In genomic region chr1:169917115-169917796, GRCm38 (mm10) we compare ENCODE assay signal across 16 mouse cellular contexts. TPM values are rescaled to one million over a fixed set of nuclear protein-coding genes. Genes with fewer than 3 reads are reported as not detected.
DNase-seq lines count a peak whose midpoint lies in the region; ATAC-seq and TF ChIP-seq lines count a peak whose summit lies in the region.
"Had no signal": no experiment of that assay in that cellular context is flagged by ENCODE, and none has a peak within 500 bp of the region (broad histone marks: within the 10 kb centered on the region; RNA-seq: fewer than 3 reads in every experiment).

No protein-coding gene starts in this region.

- H3K27ac ChIP-seq in lung, embryonic 14.5 days (ENCODE audit: low read depth), result peak overlapping the region; percentile 71
- 0 out of 2 replicates have a peak overlapping the region, but pooled peaks have one; percentile 17 for H3K27ac ChIP-seq in embryonic facial prominence, embryonic 12.5 days
- 0 out of 2 replicates have a peak overlapping the region, but pooled peaks have one; percentile 14 for H3K27ac ChIP-seq in limb, embryonic 10.5 days
- H3K27ac ChIP-seq in stomach, embryonic 15.5 days, result peak overlapping the region; percentile 71
- no peak overlapping the region for H3K27ac ChIP-seq in forebrain, postnatal 0 days (ENCODE audit: low read depth, low read length)
- H3K27ac ChIP-seq: kidney, postnatal 0 days had no signal

- peaks cover 6% of the 10 kb centered on the region for H3K4me1 ChIP-seq in lung, embryonic 14.5 days (ENCODE audit: insufficient read depth)
- H3K4me1 ChIP-seq in embryonic facial prominence, embryonic 12.5 days, result peaks cover 12% of the 10 kb centered on the region; the same call in 1 of the 2 replicates
- peaks cover 20% of the 10 kb centered on the region for H3K4me1 ChIP-seq in limb, embryonic 10.5 days
- peaks cover 17% of the 10 kb centered on the region for H3K4me1 ChIP-seq in stomach, embryonic 15.5 days
- no peaks in the 10 kb centered on the region for H3K4me1 ChIP-seq in forebrain, postnatal 0 days (ENCODE audit: insufficient read depth)

- intact Hi-C loops in heart, postnatal 25 days (cut with DNase I), result loop anchor here (5.0 kb wide), 2 partner anchors 170 to 385 kb away; partner anchors contain the start of genes Nuf2 and Rgs4

- 49% methylated on average over 9 of the region's 9 CpGs for WGBS in lung, embryonic 14.5 days
- 62% methylated on average over 9 of the region's 9 CpGs for WGBS in embryonic facial prominence, embryonic 12.5 days
- WGBS in limb, embryonic 10.5 days, result 68% methylated on average over 9 of the region's 9 CpGs
- WGBS in stomach, embryonic 15.5 days, result 47% methylated on average over 9 of the region's 9 CpGs
- WGBS in forebrain, postnatal 0 days, result 55% methylated on average over 9 of the region's 9 CpGs

- peak; percentile 26 for ATAC-seq in lung, embryonic 14.5 days (ENCODE audit: insufficient read depth)
- ATAC-seq in embryonic facial prominence, embryonic 12.5 days (ENCODE audit: insufficient number of reproducible peaks, insufficient read depth, low FRiP score, low TSS enrichment), result no peak
- peak; percentile 16; the same call in 1 of the 2 replicates for ATAC-seq in stomach, embryonic 15.5 days (ENCODE audit: insufficient read depth, low FRiP score, low read depth)
- ATAC-seq in forebrain, postnatal 0 days, result no peak
- ATAC-seq: inflammation-experienced regulatory T-cells, adult 6 months had no signal

- TF ChIP-seq CTCF in lung, embryonic 14.5 days (IDR thresholded peaks at IDR 0.05; ENCODE audit: low read depth), result no peak
- TF ChIP-seq CTCF in forebrain, postnatal 0 days (IDR thresholded peaks at IDR 0.05; ENCODE audit: low read depth), result no peak

- no peak overlapping the region for H3K4me3 ChIP-seq in lung, embryonic 14.5 days (ENCODE audit: low read depth, low read length)
- no peak overlapping the region for H3K4me3 ChIP-seq in embryonic facial prominence, embryonic 12.5 days
- H3K4me3 ChIP-seq in limb, embryonic 10.5 days, result no peak overlapping the region
- no peak overlapping the region for H3K4me3 ChIP-seq in stomach, embryonic 15.5 days (replicated peaks)
- H3K4me3 ChIP-seq in forebrain, postnatal 0 days (ENCODE audit: low read depth, low read length), result no peak overlapping the region

- no peak overlapping the region for H3K9ac ChIP-seq in lung, embryonic 14.5 days
- H3K9ac ChIP-seq in embryonic facial prominence, embryonic 12.5 days, result no peak overlapping the region
- H3K9ac ChIP-seq in stomach, embryonic 15.5 days, result no peak overlapping the region
- no peak overlapping the region for H3K9ac ChIP-seq in forebrain, postnatal 0 days

- no peaks in the 10 kb centered on the region for H3K27me3 ChIP-seq in lung, embryonic 14.5 days (ENCODE audit: insufficient read depth, low read length)
- H3K27me3 ChIP-seq in embryonic facial prominence, embryonic 12.5 days, result no peaks in the 10 kb centered on the region
- H3K27me3 ChIP-seq in limb, embryonic 10.5 days (ENCODE audit: low read depth, poor library complexity, severe bottlenecking), result 0 out of 2 replicates have a peak, but pooled peaks cover 12% of the 10 kb centered on the region
- no peaks in the 10 kb centered on the region; the same call in 1 of the 2 replicates for H3K27me3 ChIP-seq in stomach, embryonic 15.5 days (replicated peaks)
- no peaks in the 10 kb centered on the region for H3K27me3 ChIP-seq in forebrain, postnatal 0 days (ENCODE audit: insufficient read depth, low read length)

- H3K36me3 ChIP-seq in lung, embryonic 14.5 days (ENCODE audit: insufficient read depth), result no peaks in the 10 kb centered on the region
- no peaks in the 10 kb centered on the region for H3K36me3 ChIP-seq in embryonic facial prominence, embryonic 12.5 days
- no peaks in the 10 kb centered on the region for H3K36me3 ChIP-seq in limb, embryonic 10.5 days
- H3K36me3 ChIP-seq in stomach, embryonic 15.5 days, result no peaks in the 10 kb centered on the region
- no peaks in the 10 kb centered on the region for H3K36me3 ChIP-seq in forebrain, postnatal 0 days (ENCODE audit: insufficient read depth)
- H3K36me3 ChIP-seq: G1E had no signal

- H3K4me2 ChIP-seq in lung, embryonic 14.5 days, result no peak overlapping the region
- no peak overlapping the region for H3K4me2 ChIP-seq in embryonic facial prominence, embryonic 12.5 days (replicated peaks)
- no peak overlapping the region for H3K4me2 ChIP-seq in stomach, embryonic 15.5 days
- no peak overlapping the region for H3K4me2 ChIP-seq in forebrain, postnatal 0 days (ENCODE audit: low read depth)

- DNase-seq in lung, embryonic 14.5 days, result no peak
- DNase-seq in lung, postnatal 4 days, result no peak
- no peak for DNase-seq in limb, embryonic 10.5 days (ENCODE audit: low spot score)
- DNase-seq in heart, postnatal 25 days (ENCODE audit: low spot score), result no peak
- no peak for DNase-seq in forebrain, postnatal 0 days

- H3K9me3 ChIP-seq in lung, embryonic 14.5 days (ENCODE audit: low read depth, low read length), result no peaks in the 10 kb centered on the region
- no peaks in the 10 kb centered on the region for H3K9me3 ChIP-seq in embryonic facial prominence, embryonic 12.5 days
- no peaks in the 10 kb centered on the region for H3K9me3 ChIP-seq in limb, embryonic 10.5 days (replicated peaks)
- H3K9me3 ChIP-seq in stomach, embryonic 15.5 days, result no peaks in the 10 kb centered on the region
- no peaks in the 10 kb centered on the region for H3K9me3 ChIP-seq in forebrain, postnatal 0 days (ENCODE audit: low read length)
- H3K9me3 ChIP-seq: G1E had no signal

RNA-seq across cellular contexts. Expression of gene Ccdc190, which starts 11.2 kb away (rescaled TPM):
- 0.20 TPM in 1 of 2 replicates, not detected in the other for polyA plus RNA-seq in lung, embryonic 14.5 days (2014; fragmentation: Nextera tagmentation; extraction: Ambion mirVana)
- polyA plus RNA-seq in embryonic facial prominence, embryonic 12.5 days (2016; fragmentation: Nextera tagmentation; extraction: Ambion mirVana), result 0.47 TPM in 1 of 2 replicates, not detected in the other
- polyA plus RNA-seq in limb, embryonic 10.5 days (2016; fragmentation: Nextera tagmentation; extraction: Ambion mirVana), result not detected in 2 replicates
- polyA plus RNA-seq in stomach, embryonic 15.5 days (2015; fragmentation: Nextera tagmentation; extraction: Ambion mirVana), result 0.12 and 0.15 TPM in 2 replicates
- total RNA-seq in heart, postnatal 25 days (2021), result under 1 TPM; 0.13 to 0.20 TPM
- total RNA-seq in forebrain, postnatal 0 days (2014; rRNA removed), result 6.8 and 8.3 TPM in 2 replicates
- 0.97 and 1.5 TPM in 2 replicates for polyA plus RNA-seq in forebrain, postnatal 0 days (2015; fragmentation: Nextera tagmentation; extraction: Ambion mirVana)
- total RNA-seq: adrenal gland, postnatal 10 days; G1E; gastrocnemius, postnatal 10 days; heart, postnatal 36 days; megakaryocyte progenitor cell, adult 5-6 weeks; neutrophil, adult 5-6 weeks had no signal
- polyA plus RNA-seq: G1E; inflammation-experienced regulatory T-cells, adult 6 months; liver, embryonic 16.5 days had no signal

RNA-seq across cellular contexts. Expression of gene Hsd17b7, which starts 51.8 kb away (rescaled TPM):
- polyA plus RNA-seq in lung, embryonic 14.5 days (2014; fragmentation: Nextera tagmentation; extraction: Ambion mirVana), result 11.2 and 13.5 TPM in 2 replicates
- 20.3 and 23.8 TPM in 2 replicates for polyA plus RNA-seq in embryonic facial prominence, embryonic 12.5 days (2016; fragmentation: Nextera tagmentation; extraction: Ambion mirVana)
- 16.3 and 18.2 TPM in 2 replicates for polyA plus RNA-seq in limb, embryonic 10.5 days (2016; fragmentation: Nextera tagmentation; extraction: Ambion mirVana)
- 15.3 and 16.0 TPM in 2 replicates for polyA plus RNA-seq in stomach, embryonic 15.5 days (2015; fragmentation: Nextera tagmentation; extraction: Ambion mirVana)
- total RNA-seq in heart, postnatal 25 days (2021), result 10 to 100 TPM; 15.8 to 16.9 TPM
- total RNA-seq in forebrain, postnatal 0 days (2014; rRNA removed), result 20.9 and 30.0 TPM in 2 replicates
- polyA plus RNA-seq in forebrain, postnatal 0 days (2015; fragmentation: Nextera tagmentation; extraction: Ambion mirVana), result 19.2 and 29.0 TPM in 2 replicates

Comparison
In these comparisons a context has a peak if more than half of its experiments do, and no peak if none do; other contexts are left out.
1. ATAC-seq: peak in lung, embryonic 14.5 days (single experiment) and stomach, embryonic 15.5 days (single experiment); none in embryonic facial prominence, embryonic 12.5 days (single experiment) and forebrain, postnatal 0 days (single experiment).